Mouse (Mus musculus) common myeloid progenitor, adult 5-6 weeks (primary cell): ENCODE measurements around the gene Arl14. TPM values are rescaled to one million over a fixed set of nuclear protein-coding genes. Genes with fewer than 3 reads are reported as not detected.
"Not testable (repeated sequence)": the region's sequence is repeated elsewhere in the genome, so short reads cannot be mapped to it uniquely, and the experiment has no call there.

Experiments used
- ATAC-seq: replicated peaks from 2 replicates; pipeline ENCODE4 v1.8.0; 2016; ENCODE audit warnings: low read depth, mild to moderate bottlenecking, moderate TSS enrichment, inconsistent platforms; ENCODE audit not compliant: poor library complexity, severe bottlenecking
- total RNA-seq: library from RNA; stranded (forward); fragments of 200-1000, 187-1606 nt; gene quantifications from 2 replicates; pipeline ENCODE4 v1.2.3, GENCODE M21; 2017

Arl14 gene
- total RNA-seq, 1 experiment from 2014 or later, result not detected

DNA sequence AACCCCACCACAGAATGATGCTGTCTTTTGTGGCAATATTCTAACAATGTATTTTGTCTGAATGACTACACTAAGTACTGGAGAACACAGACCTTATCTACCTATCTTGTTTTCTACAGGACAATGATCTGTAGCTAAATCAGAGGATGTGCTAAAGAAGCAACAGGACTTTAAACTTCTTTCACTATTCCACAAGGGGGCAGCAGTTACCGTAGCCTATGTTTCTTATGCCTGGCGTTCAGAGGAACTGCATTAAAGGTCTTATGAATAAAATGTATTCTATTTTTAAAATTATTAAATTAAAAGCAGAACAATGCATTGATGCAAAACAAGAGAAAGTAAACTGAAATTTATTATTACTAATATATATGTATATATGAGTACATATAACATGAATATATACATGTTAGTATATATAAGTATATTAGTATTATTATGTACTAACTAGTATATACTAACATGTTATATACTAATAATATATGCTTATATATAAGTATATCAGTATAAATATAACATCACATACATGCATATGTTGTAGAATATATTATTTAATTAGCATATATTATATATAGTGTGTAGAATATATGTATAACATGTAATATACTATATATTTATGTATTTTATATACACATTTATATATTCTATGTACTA is 35.0 kb downstream of the Arl14 start:
- peak; percentile 81 for ATAC-seq

- ATAC-seq, result no peak
These were observed 40.9 kb downstream of the Arl14 start for GRCm38 (mm10) chr3:69263010-69263643.

DNA sequence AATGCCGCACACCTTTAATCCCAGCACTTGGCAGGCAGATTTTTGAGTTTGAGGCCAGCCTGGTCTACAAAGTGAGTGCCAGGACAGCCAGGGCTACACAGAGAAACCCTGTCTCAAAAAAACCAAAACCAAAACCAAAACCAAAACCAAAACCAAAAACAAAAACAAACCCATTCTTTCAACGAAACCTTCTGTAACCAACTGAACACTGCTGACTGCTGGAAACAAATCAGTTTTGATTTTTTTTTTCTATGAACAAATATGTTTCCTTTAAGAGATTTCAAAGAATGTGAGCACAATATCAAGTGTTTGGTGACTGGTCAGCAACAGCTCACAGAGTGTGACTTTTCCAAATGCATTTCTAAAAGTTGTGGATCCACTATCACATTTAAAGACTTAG is 42.1 kb downstream of the Arl14 start:
- ATAC-seq, result not testable (repeated sequence)

DNA sequence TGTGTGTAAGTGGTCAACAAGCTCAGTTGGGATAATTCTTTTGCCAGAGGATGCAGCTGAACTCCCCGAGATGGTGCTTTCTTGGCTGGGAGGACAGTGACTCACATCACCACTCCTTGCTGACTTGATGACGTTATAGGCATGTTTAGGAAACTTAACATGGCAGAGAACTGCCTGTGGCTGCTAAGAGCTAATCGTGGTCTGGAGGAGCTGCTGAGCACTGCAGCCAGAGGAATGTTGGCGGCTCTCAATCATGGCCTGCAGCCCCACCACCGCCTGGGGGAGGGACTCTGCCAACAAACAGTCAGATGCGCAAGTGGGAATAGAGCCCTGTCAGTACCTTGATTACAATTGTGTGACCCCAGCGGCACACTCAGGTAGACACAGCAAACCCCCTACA is 49.6 kb downstream of the Arl14 start:
- ATAC-seq, result no peak

Other genes starting within 250 kb of the Arl14 start
- 23.0 and 23.9 TPM in 2 replicates for gene Ift80, start 217.8 kb upstream of the Arl14 start, total RNA-seq
- gene Smc4, start 217.7 kb upstream of the Arl14 start, total RNA-seq, result 723 and 854 TPM in 2 replicates
- gene Trim59, start 177.7 kb upstream of the Arl14 start, total RNA-seq, result 30.8 and 46.2 TPM in 2 replicates
- 52.9 and 65.0 TPM in 2 replicates for gene Kpna4, start 95.3 kb upstream of the Arl14 start, total RNA-seq
- gene Ppm1l, start 94.4 kb downstream of the Arl14 start, total RNA-seq, result 6.1 and 6.6 TPM in 2 replicates